Mouse (Mus musculus) central nervous system, embryonic 18 days (tissue): ENCODE data around the gene Emd. TPM values are rescaled to one million over a fixed set of nuclear protein-coding genes. Genes with fewer than 3 reads are reported as not detected.

Source experiments
- polyA plus RNA-seq: library from polyadenylated mRNA; depleted of rRNA; stranded (reverse); fragments of >200 nt; gene quantifications from 2 replicates; pipeline ENCODE4 v1.2.3, GENCODE M21; 2012; rRNA removed

Emd gene
- polyA plus RNA-seq, result 66.2 and 73.5 TPM in 2 replicates

DNA sequence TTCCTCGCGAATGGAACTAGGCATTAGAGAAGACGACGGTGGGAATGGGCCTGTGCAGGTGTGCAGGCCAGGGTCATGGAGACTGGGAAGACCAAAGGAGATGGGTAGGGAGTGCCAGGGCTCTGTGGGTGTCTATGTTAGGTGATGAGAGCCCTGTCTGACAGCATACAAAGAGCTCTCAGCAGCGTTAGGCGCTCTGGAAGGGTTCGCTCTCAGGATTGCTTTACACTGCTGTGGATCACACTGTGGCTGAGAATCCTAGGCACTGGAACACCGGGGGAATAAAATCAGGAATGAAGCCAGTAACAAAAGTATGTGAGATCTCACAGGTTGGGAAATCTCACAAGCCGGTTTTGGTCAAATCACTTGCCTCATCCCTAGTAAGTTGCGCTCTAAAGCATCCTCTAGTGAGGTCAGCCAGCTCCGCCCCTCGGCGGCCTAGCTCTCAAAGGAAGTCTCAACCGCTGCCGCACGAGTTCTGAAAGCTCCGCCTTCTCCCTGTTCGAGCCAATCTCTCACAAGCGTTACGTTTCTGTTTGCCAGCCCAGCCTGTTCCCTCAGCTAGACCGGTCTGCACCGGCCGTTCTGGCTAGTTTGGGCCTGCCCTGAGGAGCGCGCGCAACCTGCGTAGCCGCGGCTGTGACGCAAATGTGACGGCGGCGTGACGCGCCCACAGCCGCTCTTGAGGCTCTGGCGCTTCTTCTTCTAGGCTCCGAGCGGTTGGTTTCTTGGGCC lies at the start of gene Emd:
TSS of gene Emd (plus strand) at position 535 of the 735 bp plus-strand sequence.

GRCm38 (mm10) chrX:74249615-74250014 lies 4.9 kb upstream of the Emd start, which contains the start of gene Flna:
Gene Flna, minus strand, starts transcription at chrX:74249820.

GRCm38 (mm10) chrX:74270062-74270901 lies 15.8 kb downstream of the Emd start, which contains the start of gene Rpl10:
Gene Rpl10, plus strand, starts transcription at chrX:74270812.

DNA sequence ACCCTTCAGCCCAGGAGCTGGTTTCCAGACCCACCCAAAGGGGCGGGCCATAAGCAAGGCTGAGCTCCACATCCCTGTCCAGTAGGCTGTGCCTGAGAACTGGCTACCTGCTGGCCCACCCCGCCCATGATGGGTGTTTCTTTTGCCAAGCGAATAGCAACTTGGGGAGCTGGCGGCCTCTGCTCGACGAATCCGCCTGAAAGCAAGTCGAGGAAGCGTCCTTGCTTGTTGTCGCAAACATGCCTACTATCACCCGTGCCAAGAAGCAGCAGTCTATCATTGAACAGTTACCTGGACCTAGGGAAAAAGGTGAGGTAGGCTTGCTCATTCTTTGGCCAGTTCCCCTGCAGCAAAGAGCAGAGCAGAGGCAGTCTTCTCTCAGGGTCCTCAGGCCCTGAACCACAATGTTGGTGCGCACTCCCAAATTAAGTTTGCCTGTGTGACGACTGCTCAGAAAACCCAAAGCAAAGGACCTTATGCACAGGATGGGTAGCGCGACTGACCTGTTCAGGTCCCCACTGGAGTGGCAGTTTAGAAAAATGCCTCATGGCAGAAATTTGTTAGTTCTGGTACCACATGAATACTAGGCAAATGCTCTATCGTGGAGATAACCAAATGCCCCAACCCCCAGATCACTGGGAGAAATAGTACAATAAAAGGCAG lies 27.4 kb downstream of the Emd start, which contains the start of the genes Taz and Dnase1l1:
TSS of gene Taz (plus strand) at position 181 of the 663 bp plus-strand sequence.
TSS of gene Dnase1l1 (minus strand) at position 606 of the 663 bp plus-strand sequence.

GRCm38 (mm10) chrX:74296538-74297448 lies 42.3 kb downstream of the Emd start, which contains the start of gene Atp6ap1:
Gene Atp6ap1, plus strand, starts transcription at chrX:74297097.

DNA sequence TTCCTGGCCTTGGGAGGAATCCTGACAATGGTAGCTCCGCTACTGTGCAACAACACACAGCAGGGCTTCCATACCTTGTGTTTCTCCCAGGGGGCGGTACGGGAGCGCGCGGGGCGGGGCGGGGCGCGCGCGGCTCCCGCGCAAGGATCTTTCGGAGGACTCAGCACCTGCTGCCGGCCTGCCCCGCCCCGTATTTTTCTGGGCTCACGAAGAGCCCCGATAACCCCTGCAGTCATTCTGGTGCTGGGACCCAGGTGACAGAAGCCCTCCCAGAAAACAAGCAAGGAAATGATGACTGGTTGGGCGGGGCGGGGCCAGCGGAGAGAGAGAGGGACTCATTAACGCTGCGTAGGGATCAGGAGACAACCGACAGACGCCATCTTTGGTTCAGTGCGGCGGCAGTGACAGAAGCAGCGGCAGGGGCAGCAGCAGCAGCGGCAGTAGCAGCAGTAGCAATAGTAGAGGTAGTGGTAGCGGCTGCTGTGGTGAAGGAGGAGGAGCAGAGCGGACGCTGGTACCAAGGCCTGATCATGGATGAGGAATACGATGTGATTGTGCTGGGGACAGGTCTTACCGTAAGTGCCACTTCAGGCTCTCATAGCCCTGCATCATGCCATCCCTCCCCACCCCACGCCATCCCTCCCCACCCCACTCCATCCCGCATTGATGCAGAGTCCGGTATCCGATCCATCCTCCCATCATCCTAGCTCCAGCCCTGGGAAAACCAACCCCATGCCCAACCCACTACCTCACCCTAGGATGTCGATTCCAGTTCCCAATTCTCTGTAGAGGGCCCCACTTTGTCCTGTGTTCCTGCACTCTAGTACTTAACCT lies 50.6 kb downstream of the Emd start, which contains the start of gene Gdi1:
TSS of gene Gdi1 (plus strand) at position 132 of the 834 bp plus-strand sequence.

Other genes starting within 250 kb of the Emd start
- gene Irak1, start 230.8 kb upstream of the Emd start, polyA plus RNA-seq, result 64.0 and 65.2 TPM in 2 replicates
- gene Opn1mw, start 127.2 kb upstream of the Emd start, polyA plus RNA-seq, result 0.06 TPM in 1 of 2 replicates, not detected in the other
- 26.2 and 26.9 TPM in 2 replicates for gene Mecp2, start 119.3 kb upstream of the Emd start, polyA plus RNA-seq
- gene Tex28, start 86.8 kb upstream of the Emd start, polyA plus RNA-seq, result not detected in 2 replicates
- not detected in 2 replicates for gene Tktl1, start 77.4 kb upstream of the Emd start, polyA plus RNA-seq
- 492 and 527 TPM in 2 replicates for gene Flna, start 4.9 kb upstream of the Emd start, polyA plus RNA-seq
- 1,738 and 1,782 TPM in 2 replicates for gene Rpl10, start 16.1 kb downstream of the Emd start, polyA plus RNA-seq
- 90.8 and 91.9 TPM in 2 replicates for gene Taz, start 27.2 kb downstream of the Emd start, polyA plus RNA-seq
- gene Dnase1l1, start 27.6 kb downstream of the Emd start, polyA plus RNA-seq, result 5.3 and 5.5 TPM in 2 replicates
- gene Atp6ap1, start 42.4 kb downstream of the Emd start, polyA plus RNA-seq, result 420 and 430 TPM in 2 replicates
- gene Gdi1, start 50.3 kb downstream of the Emd start, polyA plus RNA-seq, result 1,224 and 1,398 TPM in 2 replicates
- 49.5 and 51.9 TPM in 2 replicates for gene Fam50a, start 58.3 kb downstream of the Emd start, polyA plus RNA-seq
- gene Plxna3, start 74.4 kb downstream of the Emd start, polyA plus RNA-seq, result 250 and 260 TPM in 2 replicates
- gene Lage3, start 98.9 kb downstream of the Emd start, polyA plus RNA-seq, result 77.0 and 82.1 TPM in 2 replicates
- gene Ubl4a, start 118.5 kb downstream of the Emd start, polyA plus RNA-seq, result 61.5 and 64.5 TPM in 2 replicates
- 6.4 and 6.6 TPM in 2 replicates for gene Slc10a3, start 118.7 kb downstream of the Emd start, polyA plus RNA-seq
- gene Fam3a, start 138.6 kb downstream of the Emd start, polyA plus RNA-seq, result 30.3 and 32.6 TPM in 2 replicates
- gene Ikbkg, start 138.6 kb downstream of the Emd start, polyA plus RNA-seq, result 15.4 and 16.3 TPM in 2 replicates
- 45.8 and 47.6 TPM in 2 replicates for gene G6pdx, start 174.5 kb downstream of the Emd start, polyA plus RNA-seq
- not detected in 2 replicates for gene Gm6880, start 226.7 kb downstream of the Emd start, polyA plus RNA-seq